Comparison of ENCODE assay signal across 12 mouse cellular contexts in the genomic region with DNA sequence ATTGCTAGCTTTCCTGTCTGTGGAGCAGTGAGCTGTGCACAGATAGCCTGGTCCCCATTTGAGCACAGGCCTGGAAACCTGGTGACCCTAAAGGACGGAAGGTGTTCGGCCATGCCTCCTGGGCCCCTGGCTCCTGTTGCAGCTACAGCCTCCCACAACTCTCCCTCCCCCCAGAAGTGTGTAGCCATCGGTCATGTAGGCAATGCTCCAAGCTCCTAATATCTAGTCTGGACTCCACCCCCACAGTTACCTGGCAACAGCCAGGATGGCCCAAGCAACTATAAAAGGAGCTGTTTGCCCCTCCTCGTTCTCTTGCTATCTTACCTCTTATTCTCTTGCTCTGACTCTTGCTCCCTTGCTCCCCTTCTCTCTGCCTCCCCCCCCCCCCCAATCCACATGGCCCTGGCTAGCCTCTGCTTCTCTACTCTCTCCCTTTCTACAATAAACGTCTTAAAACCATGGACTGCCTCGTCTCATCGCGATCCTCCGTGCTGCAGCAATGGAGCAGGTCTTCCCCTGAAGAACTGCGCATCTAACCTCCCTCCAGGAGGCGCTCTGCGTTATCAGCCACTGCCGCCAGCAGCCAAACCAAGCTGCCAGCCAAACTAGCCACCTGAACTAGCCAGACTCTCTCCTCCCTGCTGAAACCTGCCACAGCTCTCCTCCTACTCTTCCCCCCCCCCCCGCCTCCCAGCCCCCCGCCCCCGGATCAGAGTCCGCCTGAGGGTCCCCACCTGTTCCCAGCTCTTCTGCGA.
DNase-seq lines count a peak whose midpoint lies in the region; ATAC-seq and TF ChIP-seq lines count a peak whose summit lies in the region.
"Had no signal": no experiment of that assay in that cellular context is flagged by ENCODE, and none has a peak within 500 bp of the region (broad histone marks: within the 10 kb centered on the region; RNA-seq: fewer than 3 reads in every experiment).

No protein-coding gene starts in this region.

- H3K9ac ChIP-seq in heart, embryonic 13.5 days: 0 out of 2 replicates have a peak overlapping the region, but pooled peaks have one; percentile 8
- H3K9ac ChIP-seq: limb, embryonic 15.5 days had no signal

- no peak for ATAC-seq in heart, embryonic 13.5 days (ENCODE audit: extremely low read depth, insufficient number of reproducible peaks, low FRiP score, low TSS enrichment)
- ATAC-seq: CD4-positive, CD25-positive, alpha-beta regulatory T cell, adult 4 months had no signal

- H3K4me3 ChIP-seq in heart, embryonic 13.5 days: no peak overlapping the region
- no peak overlapping the region for H3K4me3 ChIP-seq in E14TG2a.4 (replicated peaks; ENCODE audit: low read length)
- H3K4me3 ChIP-seq: limb, embryonic 15.5 days had no signal

- H3K4me2 ChIP-seq in heart, embryonic 13.5 days: 0 out of 2 replicates have a peak overlapping the region, but pooled peaks have one; percentile 3
- H3K4me2 ChIP-seq: limb, embryonic 15.5 days had no signal

- H3K9me3 ChIP-seq in heart, embryonic 13.5 days: no peaks in the 10 kb centered on the region
- no peaks in the 10 kb centered on the region for H3K9me3 ChIP-seq in E14TG2a.4 (ENCODE audit: low read length)
- H3K9me3 ChIP-seq: limb, embryonic 15.5 days had no signal

- no peak overlapping the region for H3K27ac ChIP-seq in heart, embryonic 13.5 days (replicated peaks)
- H3K27ac ChIP-seq: limb, embryonic 15.5 days; macrophage had no signal

- peaks cover 10% of the 10 kb centered on the region; the same call in 1 of the 2 replicates for H3K27me3 ChIP-seq in heart, embryonic 13.5 days (replicated peaks)
- H3K27me3 ChIP-seq in E14TG2a.4 (ENCODE audit: insufficient read depth, low read length): peaks cover 39% of the 10 kb centered on the region

- peak; percentile 28; the same call in 1 of the 2 replicates for TF ChIP-seq CTCF in E14TG2a.4 (conservative IDR thresholded peaks at IDR 0.05; ENCODE audit: low read length)

- no peak for DNase-seq in heart, postnatal 25 days (ENCODE audit: low spot score)
- DNase-seq in kidney, postnatal 4 days: peak; percentile 18 to 20
- no peak for DNase-seq in kidney, adult 9 months
- DNase-seq in R1 (ENCODE audit: low read depth, low spot score): peak; percentile 34
- DNase-seq in urinary bladder, postnatal 10 days (ENCODE audit: low spot score): no peak
- DNase-seq: layer of hippocampus, postnatal 36 days; right cerebral cortex, postnatal 25 days had no signal

- intact Hi-C loops in heart, postnatal 25 days (cut with DNase I): loop anchor here (5.0 kb wide), 1 partner anchor 123 kb away; the partner anchor contains the start of gene Gsg1l

- H3K36me3 ChIP-seq in heart, embryonic 13.5 days: no peaks in the 10 kb centered on the region
- no peaks in the 10 kb centered on the region for H3K36me3 ChIP-seq in E14TG2a.4 (ENCODE audit: insufficient read depth, low read length)
- H3K36me3 ChIP-seq: limb, embryonic 15.5 days had no signal

- 43% methylated on average over 18 of the region's 18 CpGs for WGBS in heart, embryonic 13.5 days

- peaks cover 14% of the 10 kb centered on the region for H3K4me1 ChIP-seq in heart, embryonic 13.5 days
- H3K4me1 ChIP-seq in E14TG2a.4 (replicated peaks; ENCODE audit: low read depth, low read length): peaks cover 21% of the 10 kb centered on the region
- H3K4me1 ChIP-seq: limb, embryonic 15.5 days had no signal

Comparison
In these comparisons a context has a peak if more than half of its experiments do, and no peak if none do; other contexts are left out.
1. DNase-seq: peak in kidney, postnatal 4 days (2 of 2) and R1 (single experiment); none in heart, postnatal 25 days (single experiment), kidney, adult 9 months (single experiment) and urinary bladder, postnatal 10 days (single experiment).